Mouse (Mus musculus) lung, postnatal 25 days (tissue): ENCODE data around the gene Tex2.
A peak's percentile ranks its signal among the peaks of the same experiment; 100 is the strongest.
"Not testable (repeated sequence)": the region's sequence is repeated elsewhere in the genome, so short reads cannot be mapped to it uniquely, and the experiment has no call there.

Experiments used
- DNase-seq: peaks from one replicate; pipeline ENCODE4 v3.0.0; 2022; ENCODE audit warnings: low spot score

Tex2 gene

DNA sequence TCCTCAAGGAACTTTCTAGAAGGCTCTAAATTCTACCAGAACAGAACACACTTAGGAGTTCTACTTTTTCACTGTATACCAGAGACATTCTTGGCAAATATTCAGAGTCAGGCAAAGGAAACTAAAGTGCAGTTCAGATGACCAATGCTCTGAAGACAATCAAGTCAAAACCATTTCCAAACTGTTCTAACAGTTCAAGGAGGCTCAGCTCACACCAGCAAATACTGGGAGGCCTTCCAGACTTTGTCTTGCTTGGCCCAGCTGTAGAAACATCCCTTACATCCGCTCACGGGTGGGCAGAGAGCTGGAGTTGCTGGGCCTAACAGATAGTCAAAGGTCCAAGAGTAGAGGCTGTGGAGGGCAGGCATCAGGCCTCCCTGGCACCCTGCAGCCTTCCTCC lies 34.1 kb downstream of the Tex2 start:
- DNase-seq, result peak; percentile 25

DNA sequence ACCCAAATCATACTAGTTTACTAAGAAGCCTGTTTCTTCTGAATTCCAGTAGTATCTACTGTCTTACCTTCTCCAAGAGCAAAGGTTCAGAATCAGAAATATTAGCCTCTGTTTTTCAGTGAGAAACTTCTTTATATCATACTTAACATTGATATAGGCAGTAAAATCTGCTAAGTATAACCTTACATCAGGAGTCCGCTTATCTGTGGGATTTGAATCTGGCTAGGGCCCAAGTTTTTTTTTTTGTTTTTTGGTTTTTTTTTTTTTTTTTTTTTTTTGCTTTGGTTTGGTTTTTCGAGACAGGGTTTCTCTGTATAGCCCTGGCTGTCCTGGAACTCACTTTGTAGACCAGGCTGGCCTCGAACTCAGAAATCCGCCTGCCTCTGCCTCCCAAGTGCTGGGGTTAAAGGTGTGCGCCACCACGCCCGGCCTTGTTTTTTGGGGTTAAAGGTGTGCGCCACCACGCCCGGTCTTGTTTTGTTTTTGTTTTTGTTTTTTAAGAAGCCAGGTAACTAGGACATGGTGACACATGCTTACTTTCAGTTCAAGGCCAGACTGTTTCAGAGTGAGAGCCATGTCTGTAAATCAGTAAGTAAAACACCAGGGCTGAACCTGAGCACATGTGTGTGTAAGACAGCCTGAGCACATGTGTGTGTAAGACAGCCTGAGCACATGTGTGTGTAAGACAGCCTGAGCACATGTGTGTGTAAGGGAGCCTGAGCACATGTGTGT lies 35.4 kb downstream of the Tex2 start:
- DNase-seq, result not testable (repeated sequence)

DNA sequence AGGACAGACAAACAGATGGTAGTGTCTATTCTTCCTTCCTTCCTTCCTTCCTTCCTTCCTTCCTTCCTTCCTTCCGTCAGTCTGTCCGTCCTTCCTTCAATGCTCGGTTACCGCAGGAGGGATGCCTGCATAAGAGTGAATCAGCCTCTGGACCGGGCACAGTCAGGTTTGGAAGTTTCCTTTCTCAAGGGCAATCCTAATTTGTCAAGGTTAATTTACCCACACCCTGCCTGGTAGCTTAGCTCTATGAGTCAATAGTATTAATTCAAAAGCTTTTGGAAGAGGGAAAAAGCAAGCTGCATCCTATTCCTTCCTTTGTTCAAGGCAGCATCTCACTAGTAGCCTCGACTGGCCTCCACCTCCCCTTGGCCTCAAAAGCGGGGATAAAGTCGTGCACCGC lies 38.8 kb downstream of the Tex2 start:
- DNase-seq, result no peak

DNA sequence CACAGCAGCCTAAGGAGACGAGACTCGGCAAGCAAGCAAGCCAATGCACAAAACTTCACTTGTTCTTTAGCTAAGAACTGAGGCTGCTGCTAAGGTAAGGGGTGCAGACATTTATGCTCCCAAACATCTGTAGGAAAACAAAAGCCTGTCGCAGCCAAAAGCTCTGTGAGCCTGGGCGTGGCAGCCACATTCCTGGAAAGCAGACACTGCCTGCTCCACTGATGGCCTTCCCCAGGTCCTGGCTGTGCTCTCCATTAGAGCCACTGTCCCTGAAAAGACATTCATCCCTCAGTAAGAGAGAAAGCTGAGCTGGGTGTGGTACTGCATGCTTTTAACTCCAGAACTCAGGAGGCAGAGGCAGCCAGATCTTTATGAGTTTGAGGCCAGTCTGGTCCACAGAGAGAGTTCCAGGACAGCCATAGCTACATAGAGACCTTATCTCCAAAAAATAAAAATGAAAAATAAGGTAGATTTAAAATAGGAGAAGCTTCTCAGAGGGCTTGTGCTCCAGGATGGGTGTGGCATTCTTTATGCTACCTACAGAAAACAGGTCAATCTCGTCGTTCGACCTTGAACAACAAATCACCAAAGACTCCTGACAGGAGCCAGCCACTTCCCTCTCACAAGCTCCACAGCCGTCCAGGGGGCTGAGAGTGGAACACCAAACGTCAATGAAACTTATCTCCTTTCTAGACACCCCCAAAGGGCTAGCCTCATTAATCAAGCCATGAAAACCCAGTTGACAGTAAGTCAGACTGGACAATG lies 39.6 kb downstream of the Tex2 start:
- no peak for DNase-seq

DNA sequence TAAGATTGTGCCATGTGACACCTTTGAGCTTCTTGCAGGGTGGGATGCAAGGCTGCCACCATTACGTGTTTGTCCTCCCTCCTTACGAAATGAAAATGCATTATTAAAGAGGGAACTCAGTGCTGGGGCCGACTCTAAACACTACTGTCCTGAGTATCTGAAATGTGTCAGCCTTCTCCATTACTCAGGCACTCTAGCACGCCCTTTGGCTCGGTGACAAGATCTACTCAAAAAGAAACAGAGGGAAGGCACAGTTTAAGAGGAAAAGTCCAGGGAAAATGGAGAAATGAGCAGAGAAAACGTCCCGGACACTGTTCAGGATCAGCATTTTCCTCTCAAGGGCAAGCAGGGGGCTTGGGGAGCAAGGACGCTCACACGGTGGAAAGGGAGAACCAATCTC lies 40.3 kb downstream of the Tex2 start:
- peak; percentile 52 for DNase-seq

DNA sequence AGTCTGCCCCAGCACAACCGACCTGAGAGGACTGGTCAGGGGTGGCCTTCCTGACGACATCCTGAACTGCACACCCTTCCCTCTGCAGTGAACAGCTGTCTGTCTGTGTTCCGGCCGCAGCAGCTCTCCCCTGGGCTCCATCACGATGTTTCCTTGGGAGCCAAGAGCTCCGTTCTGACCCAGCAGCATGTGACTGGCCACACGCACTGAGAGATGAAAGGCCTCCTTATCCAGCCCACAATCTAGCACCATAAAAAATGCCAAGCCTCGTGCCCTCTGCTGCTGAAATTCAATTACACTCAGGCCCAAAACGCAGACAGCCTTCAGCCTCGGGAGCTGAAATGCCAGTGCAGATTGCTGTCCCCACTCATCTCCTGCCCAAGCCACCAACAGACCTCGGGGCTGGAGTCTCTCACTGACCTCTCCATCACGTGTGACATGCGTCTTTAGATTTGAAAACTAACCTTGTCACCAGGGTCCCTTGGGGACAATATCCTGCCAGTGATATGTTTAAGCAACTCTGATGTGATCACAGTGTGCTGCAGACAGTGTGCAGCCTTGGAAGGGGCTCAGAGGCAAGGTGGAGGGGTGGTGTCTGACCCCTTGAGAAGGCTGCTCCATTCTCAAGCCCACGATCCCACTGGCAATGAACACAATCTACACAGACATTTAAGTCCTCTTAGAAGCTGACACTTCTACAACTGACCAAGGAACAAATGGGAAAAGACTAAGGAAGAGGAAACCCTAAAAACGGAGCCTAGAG lies 41.0 kb downstream of the Tex2 start:
- DNase-seq, result peak; percentile 22

DNA sequence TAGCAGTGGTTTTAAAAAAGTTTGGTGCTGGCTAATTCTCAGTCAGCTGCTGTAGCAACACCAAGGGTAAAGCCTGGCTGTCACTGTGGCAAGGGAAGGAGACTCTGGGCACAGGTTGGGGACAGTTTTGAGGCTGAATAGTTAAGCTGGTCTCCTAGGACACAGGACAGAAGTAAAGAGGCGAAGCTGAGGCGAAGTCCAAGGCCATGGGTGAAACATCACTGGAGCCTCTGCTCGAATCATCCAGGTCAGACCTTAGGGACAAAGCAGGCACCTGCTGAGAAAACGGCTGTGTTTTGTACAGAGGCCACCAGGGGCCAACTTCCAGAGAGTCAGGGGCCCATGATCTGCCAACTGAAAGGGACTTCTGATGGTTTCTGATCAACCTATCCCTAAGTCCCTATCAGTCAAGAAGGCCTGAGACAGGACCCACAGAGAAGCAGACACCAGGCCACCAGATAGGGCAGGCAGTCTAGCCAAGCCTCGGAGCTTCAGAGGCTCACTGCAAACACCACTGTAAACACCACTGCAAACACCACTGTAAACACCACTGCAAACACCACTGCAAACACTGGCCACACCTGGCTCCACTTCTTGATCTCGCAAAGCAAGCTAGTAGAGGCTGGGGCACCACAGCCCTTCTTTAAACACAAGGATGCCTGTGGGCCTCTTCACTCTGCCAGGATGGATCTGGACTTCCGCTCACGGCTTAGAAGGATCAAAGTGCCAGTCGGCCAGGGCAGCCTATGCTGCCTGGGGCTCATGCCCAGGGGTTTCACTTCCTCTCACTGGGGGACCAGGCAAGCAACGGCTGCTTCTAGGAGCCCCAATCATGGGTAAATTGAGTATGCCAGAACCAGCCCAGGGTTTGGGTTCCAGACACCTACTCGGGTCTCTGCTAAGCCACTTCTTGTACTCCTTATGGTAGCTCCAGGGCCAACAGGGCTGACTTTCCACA lies 41.9 kb downstream of the Tex2 start:
- DNase-seq, result no peak

DNA sequence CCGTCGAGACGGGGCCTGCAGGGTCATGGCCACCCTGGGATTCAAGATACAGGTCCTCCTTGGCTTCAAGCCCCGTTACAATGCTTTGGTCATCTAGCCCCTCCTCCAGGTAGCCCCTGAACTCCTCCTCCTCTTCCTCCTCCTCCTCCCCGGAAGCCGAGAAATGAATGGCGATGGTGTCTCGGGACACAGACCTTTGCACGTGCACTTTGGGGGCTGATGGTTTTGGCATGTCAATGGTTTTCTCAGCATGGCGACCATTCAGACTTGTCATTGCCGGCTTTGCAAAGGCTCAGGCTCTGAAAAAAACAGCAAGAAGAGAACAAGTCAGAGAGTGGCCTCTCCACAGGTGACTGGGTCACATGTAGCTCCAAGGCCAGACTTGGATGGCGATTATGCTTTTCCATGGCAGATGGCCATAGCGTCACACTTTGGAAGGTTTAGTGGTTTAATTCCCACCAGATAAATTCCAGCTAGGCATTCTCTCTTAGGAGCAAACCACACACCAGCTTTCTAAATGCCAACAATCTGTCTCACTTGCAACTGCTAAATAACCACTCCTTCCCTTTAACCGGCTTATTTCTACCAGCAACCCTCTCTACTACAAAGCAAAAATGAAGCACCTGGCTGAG lies 44.8 kb downstream of the Tex2 start:
- no peak for DNase-seq

DNA sequence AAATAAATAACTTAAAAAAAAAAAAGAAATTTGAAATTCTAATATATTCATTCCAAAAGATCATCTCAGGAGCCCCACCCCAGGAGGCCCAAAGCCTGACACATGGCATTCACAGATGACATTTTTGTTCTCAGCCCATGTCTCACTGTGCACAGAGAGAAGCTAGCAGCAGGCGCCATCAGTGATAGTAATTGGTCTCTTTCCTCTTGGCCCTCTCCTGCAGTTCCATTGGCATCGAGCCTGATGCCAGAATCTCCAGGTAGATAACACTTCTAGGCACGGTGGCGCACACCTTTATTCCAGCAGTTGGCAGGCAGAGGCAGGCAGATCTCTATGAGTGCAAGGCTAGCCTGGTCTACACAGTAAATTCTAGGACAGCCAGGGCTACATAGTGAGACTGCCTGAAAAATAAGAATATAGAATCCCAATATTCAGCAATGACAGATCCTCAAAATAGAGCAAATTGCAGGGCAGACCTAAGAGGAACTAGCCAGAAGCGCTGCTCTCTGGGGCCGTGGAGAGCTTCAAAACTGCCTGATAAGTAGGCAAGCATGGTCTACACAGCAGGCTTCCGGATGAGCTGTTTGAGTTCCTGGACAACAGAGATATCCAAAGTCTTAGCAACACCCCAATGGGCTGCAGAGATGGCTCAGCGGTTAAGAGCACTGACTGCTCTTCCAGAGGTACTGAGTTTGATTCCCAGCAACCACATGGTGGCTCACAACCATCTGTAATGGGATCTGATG lies 47.0 kb downstream of the Tex2 start:
- DNase-seq, result no peak

DNA sequence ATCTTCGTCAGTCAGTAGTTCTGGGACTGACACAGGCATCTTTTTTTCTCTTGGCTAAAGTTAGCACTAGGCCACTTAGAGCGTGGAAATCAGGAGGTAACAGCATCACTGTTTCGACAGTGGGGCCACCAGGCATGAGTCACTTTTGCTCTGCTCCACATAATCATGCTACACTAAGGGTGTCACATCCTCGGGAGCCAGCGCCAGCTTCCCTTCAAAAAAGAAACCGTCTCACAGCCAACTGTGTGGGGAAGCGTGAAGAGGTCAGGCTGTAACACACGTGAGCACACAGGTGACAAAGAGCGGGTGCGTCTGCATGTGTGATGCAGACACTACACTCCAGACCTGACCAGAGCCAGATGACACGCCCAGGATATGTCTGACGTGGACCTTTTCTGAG lies 49.0 kb downstream of the Tex2 start:
- DNase-seq, result no peak

DNA sequence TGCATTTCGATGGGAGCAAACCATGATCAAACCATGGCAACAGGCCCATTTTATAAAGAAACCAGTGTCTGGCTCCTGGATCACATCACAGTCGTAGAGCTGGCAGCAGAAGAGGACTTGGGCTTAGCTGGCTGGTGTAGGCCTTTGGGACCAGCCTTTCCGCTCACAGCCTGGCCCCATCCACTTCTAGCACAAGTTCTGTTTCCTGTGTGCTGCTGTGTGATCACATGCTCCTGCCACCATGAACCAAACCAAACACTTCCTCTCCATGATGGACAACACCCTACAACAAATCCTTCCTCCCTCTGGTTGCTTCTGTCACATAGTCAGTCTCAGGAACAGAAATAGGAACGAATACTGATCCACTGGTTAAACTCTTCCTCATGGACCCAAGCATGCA lies 50.5 kb downstream of the Tex2 start:
- DNase-seq, result peak; percentile 35

DNA sequence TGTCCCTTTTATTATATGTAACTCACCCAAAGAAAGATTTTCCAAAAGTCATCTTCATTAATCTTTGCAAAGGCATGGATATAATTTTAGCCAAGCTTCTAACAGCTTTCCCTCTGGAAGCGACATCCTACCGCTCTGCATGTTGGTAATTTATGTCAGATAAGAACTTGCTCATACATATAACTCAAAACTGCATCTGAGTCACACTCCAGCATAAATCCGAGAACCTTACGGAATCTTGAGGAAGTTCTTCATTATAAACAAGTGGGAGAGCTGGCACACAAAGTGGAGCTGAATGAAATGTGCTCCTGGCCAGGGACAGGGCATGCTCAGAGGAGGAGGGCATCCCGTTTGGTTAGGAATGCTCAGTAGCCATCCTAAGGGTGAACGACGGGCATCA lies 53.5 kb downstream of the Tex2 start:
- DNase-seq, result no peak

DNA sequence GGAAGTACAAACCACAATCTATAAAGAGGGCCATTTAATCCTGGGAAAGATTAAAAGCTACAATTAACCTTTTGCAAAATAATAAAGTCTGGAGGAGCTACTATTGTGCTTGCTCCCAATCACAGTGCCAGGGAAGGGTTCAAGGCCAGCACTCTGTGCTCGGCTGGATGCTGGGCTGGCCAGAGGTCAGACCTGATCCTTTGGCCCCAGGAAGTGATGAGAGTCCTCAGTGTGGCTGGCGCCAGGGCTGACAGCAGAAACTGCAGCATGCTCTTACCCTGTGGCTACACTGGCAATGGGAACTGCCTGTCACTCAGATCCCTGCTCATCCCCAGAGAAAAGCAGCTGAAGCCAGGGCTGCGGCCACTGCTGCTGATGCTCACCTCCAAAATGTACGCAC lies 55.2 kb downstream of the Tex2 start:
- no peak for DNase-seq

DNA sequence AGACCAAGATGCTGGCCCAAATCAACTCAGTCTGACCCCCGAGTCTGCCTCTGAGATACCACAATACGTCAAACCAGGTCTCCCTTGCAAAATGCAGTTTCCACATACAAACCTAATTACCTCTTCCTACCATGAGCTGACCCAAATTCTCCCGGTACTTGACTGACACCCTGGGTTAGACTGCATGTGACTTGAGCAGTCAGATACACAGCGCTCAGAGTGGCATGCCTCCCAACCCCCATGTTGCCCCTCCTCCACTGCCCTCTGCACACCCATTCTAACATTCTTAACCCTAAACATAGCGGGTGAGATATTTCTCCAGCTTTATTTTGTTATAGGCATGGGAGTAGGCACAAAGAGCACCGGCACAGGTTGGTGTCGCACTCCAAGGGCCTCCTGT lies 55.8 kb downstream of the Tex2 start:
- DNase-seq, result no peak

DNA sequence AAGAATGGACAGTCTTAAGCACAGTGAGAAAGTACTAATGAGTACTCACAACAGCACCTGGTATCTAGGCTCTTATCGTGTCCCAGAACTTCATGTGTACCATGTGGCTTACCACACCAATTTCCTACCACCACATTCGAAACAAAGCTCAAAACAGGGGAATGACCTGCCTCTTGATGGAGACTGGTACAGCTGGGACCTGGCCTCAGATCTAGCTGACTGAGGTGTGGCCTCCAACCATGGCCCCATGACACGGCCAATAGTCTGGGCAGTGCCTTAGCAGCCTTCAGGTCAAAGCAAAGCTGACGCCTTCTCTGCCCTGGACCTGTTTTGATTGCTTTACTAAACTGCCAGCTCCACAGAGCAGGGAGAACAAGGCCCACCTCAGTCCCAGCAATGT lies 56.5 kb downstream of the Tex2 start:
- DNase-seq, result no peak

DNA sequence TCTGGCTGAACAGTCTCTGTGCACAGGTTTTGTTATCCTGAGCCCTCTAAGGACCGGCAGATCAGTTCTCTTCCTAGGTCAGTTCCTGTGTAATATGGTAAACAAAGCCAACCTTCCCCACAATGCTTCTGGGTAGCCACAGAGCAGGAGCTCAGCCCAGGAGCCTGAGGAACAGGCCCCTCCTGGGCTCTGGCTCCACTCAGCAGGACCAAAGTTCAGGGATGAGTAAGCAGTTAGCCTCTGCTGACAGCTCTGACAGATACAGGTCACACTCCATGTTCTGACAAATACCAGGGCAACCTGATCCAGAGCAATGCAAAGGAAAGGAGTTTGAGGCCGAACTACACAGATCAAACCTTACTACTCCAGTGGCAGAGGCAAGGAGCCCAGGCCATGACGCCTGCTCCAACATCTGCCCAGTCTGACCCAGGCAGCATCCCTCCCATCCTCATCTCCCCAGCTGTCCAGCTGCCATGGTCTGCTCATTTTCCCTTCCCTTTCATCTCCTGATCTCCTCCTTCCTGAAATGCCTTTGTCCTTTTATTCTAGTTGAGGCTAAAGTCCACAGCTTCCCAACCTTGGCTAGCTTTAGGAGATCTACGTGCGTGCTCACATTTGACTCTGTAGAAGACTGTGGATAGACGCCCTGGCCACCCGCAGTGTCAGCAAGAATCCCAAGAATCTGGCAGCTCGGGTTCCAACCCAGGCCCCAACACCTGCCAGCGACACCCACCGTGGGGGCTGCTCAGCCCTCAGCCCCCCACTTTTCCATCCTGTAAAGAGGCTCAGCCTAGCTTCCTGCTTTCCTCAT lies 57.2 kb downstream of the Tex2 start:
- no peak for DNase-seq

DNA sequence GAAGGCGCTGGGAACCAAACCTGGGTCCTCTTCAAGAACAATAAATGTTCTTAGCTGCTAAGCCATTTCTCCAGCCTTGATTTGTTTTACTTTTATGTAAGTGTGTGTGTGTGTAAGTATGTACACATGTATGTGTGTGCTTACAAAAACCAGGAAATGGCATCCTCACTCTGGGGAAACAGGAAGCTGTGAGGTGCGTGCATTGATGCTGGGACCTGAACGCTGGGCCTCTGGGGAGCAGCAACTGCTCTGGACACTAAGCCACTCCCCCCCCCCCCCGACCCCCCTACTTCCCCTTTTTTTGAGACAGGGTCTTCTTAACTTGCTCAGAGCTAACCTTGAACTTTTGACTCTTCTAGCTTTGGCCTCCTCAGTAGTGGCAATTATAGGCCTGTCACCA lies 62.8 kb downstream of the Tex2 start:
- DNase-seq, result no peak

DNA sequence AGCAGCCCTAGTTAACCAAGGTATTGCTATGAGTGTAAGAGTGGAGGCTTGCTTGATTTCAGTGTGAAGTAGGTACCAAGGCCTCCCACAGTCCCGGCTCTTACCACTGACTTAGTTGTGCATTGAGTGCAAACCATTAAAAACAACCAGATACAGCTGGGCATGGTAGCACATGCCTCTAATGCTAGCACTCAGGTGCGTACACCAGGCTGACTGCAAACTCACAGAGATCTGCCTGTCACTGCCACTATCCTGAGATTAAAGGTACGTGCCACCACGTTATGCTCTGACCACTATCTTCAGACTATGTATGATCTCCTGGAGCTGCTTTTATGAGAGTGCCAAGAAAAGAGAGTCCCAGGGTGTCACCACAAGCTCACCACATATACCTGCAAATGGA lies 67.1 kb downstream of the Tex2 start:
- no peak for DNase-seq

DNA sequence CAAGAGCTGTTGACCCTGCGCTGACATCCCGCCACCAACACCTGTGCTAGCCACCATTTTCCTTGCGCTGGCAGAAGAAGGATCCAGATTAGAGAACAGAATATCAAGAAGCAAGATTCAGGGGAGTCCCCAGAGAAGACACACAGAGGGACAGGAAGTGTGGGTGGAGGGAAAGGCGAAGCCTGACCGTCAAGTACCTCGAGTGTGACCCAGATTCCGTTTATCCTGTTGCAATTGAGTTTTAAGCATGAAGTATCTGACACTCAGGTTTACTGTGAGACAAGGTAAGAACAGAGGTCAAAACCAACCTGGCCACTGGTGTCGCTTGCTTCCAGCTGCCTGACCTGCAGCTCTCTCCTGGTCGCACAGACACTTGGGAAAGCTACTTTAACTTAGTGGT lies 68.3 kb downstream of the Tex2 start:
- peak; percentile 44 for DNase-seq

DNA sequence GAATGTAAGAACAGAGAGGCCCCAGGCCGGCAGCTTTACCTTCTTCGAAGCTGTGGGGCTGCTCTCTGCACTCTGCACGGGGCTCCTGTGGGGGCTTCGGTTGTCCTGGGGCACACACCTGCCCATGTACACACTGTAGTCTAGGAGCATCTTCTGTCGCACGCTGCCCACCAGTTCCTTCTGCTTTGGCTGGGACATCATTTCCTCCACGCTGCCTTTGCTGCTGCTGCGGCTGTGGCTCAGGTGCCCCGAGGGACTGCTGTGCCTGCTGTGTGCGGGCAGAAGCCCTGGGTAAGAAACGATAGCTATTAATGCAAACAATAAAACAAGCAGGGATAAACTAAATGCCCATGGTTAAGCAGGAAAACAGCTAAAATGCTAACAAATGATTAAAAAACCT lies 69.1 kb downstream of the Tex2 start:
- DNase-seq, result no peak
